ENCODE assay signal across 10 mouse cellular contexts in genomic region chr3:109351956-109352684, GRCm38 (mm10). TPM values are rescaled to one million over a fixed set of nuclear protein-coding genes. Genes with fewer than 3 reads are reported as not detected.
A peak's percentile ranks its signal among the peaks of the same experiment; 100 is the strongest.
DNase-seq lines count a peak whose midpoint lies in the region; ATAC-seq and TF ChIP-seq lines count a peak whose summit lies in the region.
"Had no signal": no experiment of that assay in that cellular context is flagged by ENCODE, and none has a peak within 500 bp of the region (broad histone marks: within the 10 kb centered on the region; RNA-seq: fewer than 3 reads in every experiment).

No protein-coding gene starts in this region.

- DNase-seq in gastrocnemius, adult 2 months = no peak
- no peak for DNase-seq in gastrocnemius, postnatal 4 days (ENCODE audit: low spot score in 2 of 2)
- peak; percentile 39 for DNase-seq in lung, postnatal 36 days
- no peak for DNase-seq in lung, postnatal 14 days
- DNase-seq in thymus, postnatal 14 days = peak; percentile 26
- no peak for DNase-seq in spleen, postnatal 10 days (ENCODE audit: low spot score in 2 of 2)
- no peak for DNase-seq in layer of hippocampus, postnatal 36 days
- DNase-seq: gastrocnemius, postnatal 14 days; liver, embryonic 13.5 days had no signal

- TF ChIP-seq CTCF in gastrocnemius, adult 2 months (IDR thresholded peaks at IDR 0.05) = no peak

- peak overlapping the region; percentile 16 for H3K27ac ChIP-seq in gastrocnemius, adult 2 months
- H3K27ac ChIP-seq: liver, embryonic 13.5 days had no signal

- H3K4me3 ChIP-seq in gastrocnemius, adult 2 months = no peak overlapping the region
- H3K4me3 ChIP-seq: liver, embryonic 13.5 days had no signal

- peak; percentile 10 to 36; a peak in 2 of 4 replicates for ATAC-seq in hematopoietic stem cell, adult 5-6 weeks (replicated peaks in 1 of 2; ENCODE audit: insufficient read depth in 1 of 2, low FRiP score in 2 of 2, low TSS enrichment in 1 of 2, low read depth in 1 of 2, poor library complexity in 2 of 2, severe bottlenecking in 2 of 2)

- intact Hi-C loops in gastrocnemius, adult 2 months (cut with DNase I) = no loop called here

RNA-seq across cellular contexts. Expression of gene Vav3, which starts 11.7 kb away (rescaled TPM):
- 1 to 10 TPM in 1 of 2 experiments, under 1 TPM in 1; 0.94 to 2.6 TPM for total RNA-seq in gastrocnemius, adult 2 months (2021)
- 10 to 100 TPM; 11.5 to 12.1 TPM for total RNA-seq in gastrocnemius, postnatal 4 days (2021)
- total RNA-seq in hematopoietic stem cell, adult 5-6 weeks (2017) = 71.3 and 132 TPM in 2 replicates
- total RNA-seq in layer of hippocampus, postnatal 36 days (2021) = 10 to 100 TPM; 14.1 to 16.2 TPM

Comparison
In these comparisons a context has a peak if more than half of its experiments do, and no peak if none do; other contexts are left out.
1. DNase-seq: peak in lung, postnatal 36 days (single experiment) and thymus, postnatal 14 days (single experiment); none in gastrocnemius, adult 2 months (single experiment), gastrocnemius, postnatal 4 days (0 of 2), lung, postnatal 14 days (single experiment), spleen, postnatal 10 days (0 of 2) and layer of hippocampus, postnatal 36 days (0 of 2).